Mouse (Mus musculus): Measurements from ENCODE around the gene Plk5. TPM values are rescaled to one million over a fixed set of nuclear protein-coding genes. Genes with fewer than 3 reads are reported as not detected.

Plk5 gene
- polyA plus RNA-seq, 1 experiment from 2014 or later, result 0.71 TPM

DNA sequence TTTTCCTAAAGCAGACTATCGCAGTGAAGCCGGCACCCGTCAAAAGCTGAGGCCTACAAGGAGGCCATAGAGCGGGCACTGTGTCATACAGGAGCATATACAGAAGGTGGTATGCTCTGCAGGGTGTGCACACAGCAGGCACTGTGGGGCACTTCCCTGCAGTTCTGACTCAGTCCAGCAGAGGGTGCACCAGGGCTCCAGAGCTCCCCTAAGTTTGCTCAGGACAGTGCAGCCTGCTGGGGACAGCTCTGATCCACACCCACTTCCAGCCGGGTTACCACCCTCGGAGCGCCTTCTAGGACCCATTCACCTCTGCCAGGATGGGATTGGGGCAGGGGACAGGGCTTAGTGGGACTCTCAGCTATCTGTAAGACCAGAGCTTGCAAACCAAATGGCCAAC is 6.0 kb upstream of the Plk5 start:
- Histone ChIP-seq H3K4me3 (peak overlapping the region; percentile 2; the same call in 1 of the 2 replicates), H3K9me3 (no peaks in the 10 kb centered on the region), H3K36me3 (replicated peaks) (no peaks in the 10 kb centered on the region), H3K4me1 (peaks cover 28% of the 10 kb centered on the region), H3K27ac (no peak overlapping the region), H3K27me3 (ENCODE audit: poor library complexity, severe bottlenecking) (peaks cover 100% of the 10 kb centered on the region)
- peak; percentile 83 for DNase-seq (ENCODE audit: extremely low spot score, low spot score)
- 2% methylated on average over 7 of the region's 7 CpGs for WGBS

GRCm38 (mm10) chr10:80351896-80352295 is 4.4 kb upstream of the Plk5 start:
- peaks cover 100% of the 10 kb centered on the region for H3K27me3 ChIP-seq (ENCODE audit: poor library complexity, severe bottlenecking)
- 20% methylated on average over 11 of the region's 11 CpGs for WGBS
- H3K36me3 ChIP-seq (replicated peaks), result no peaks in the 10 kb centered on the region
- no peak overlapping the region for H3K27ac ChIP-seq
- no peaks in the 10 kb centered on the region for H3K9me3 ChIP-seq
- no peak for DNase-seq (ENCODE audit: extremely low spot score, low spot score)
- no peak overlapping the region for H3K4me3 ChIP-seq
- peaks cover 42% of the 10 kb centered on the region for H3K4me1 ChIP-seq

DNA sequence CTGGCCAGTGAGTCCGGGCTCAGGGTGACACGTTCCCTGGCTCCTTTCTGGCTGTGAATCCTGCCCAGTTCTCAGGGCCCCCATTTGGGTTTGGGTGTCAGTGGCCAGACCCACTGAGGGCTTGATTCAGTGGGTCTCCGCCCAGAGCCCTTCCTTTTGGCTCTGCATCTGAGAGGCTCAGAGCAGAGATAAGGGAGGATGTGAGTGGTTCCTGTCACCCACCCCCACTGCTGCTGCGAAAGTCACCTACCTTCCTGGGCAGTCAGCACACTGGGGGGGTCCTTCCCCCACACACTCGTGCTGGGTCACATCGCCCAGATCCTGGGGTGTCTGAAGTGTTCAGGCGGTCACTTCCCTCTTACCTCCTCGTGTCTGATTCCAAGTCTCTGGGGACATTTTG is 3.5 kb upstream of the Plk5 start:
- Histone ChIP-seq H3K4me3 (no peak overlapping the region), H3K36me3 (replicated peaks) (no peaks in the 10 kb centered on the region), H3K9me3 (no peaks in the 10 kb centered on the region), H3K27ac (no peak overlapping the region), H3K27me3 (ENCODE audit: poor library complexity, severe bottlenecking) (peaks cover 100% of the 10 kb centered on the region), H3K4me1 (peaks cover 45% of the 10 kb centered on the region)
- WGBS, result 73% methylated on average over 8 of the region's 8 CpGs
- DNase-seq (ENCODE audit: extremely low spot score, low spot score), result no peak

DNA sequence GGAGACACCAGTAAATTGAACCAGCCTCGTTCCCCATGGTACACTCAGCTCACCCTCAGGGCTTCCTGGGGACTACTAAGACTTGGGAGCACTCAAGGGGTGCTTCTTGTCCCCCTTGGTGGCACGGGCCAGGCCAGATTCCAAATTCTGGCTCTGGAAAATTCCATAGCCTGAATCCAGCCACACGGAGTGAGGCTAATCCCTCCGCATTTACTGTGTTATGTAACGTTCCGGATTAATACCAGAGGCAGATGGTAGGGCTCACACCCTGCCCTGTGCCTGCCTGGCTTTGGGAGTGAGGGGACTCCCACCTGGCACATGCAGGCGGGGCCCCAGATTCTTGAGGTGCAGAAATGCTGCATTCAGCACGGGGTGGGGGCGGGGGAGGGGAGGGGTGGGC is 828 bp upstream of the Plk5 start:
- Histone ChIP-seq H3K36me3 (replicated peaks) (no peaks in the 10 kb centered on the region), H3K9me3 (no peaks in the 10 kb centered on the region), H3K4me3 (no peak overlapping the region), H3K27me3 (ENCODE audit: poor library complexity, severe bottlenecking) (peaks cover 100% of the 10 kb centered on the region), H3K27ac (no peak overlapping the region), H3K4me1 (peaks cover 32% of the 10 kb centered on the region)
- 6% methylated on average over 9 of the region's 9 CpGs for WGBS
- no peak for DNase-seq (ENCODE audit: extremely low spot score, low spot score)

GRCm38 (mm10) chr10:80356737-80357136 is 478 bp downstream of the Plk5 start:
- H3K9me3 ChIP-seq, result no peaks in the 10 kb centered on the region
- H3K27me3 ChIP-seq (ENCODE audit: poor library complexity, severe bottlenecking), result peaks cover 100% of the 10 kb centered on the region
- H3K4me3 ChIP-seq, result peak overlapping the region; percentile 49
- no peak for DNase-seq (ENCODE audit: extremely low spot score, low spot score)
- peaks cover 32% of the 10 kb centered on the region for H3K4me1 ChIP-seq
- H3K36me3 ChIP-seq (replicated peaks), result no peaks in the 10 kb centered on the region
- no peak overlapping the region for H3K27ac ChIP-seq
- 1% methylated on average over 34 of the region's 34 CpGs for WGBS

- Histone ChIP-seq H3K4me1 (peaks cover 32% of the 10 kb centered on the region), H3K9me3 (no peaks in the 10 kb centered on the region), H3K36me3 (replicated peaks) (no peaks in the 10 kb centered on the region), H3K27ac (no peak overlapping the region), H3K27me3 (ENCODE audit: poor library complexity, severe bottlenecking) (peaks cover 98% of the 10 kb centered on the region), H3K4me3 (peak overlapping the region; percentile 37; the same call in 1 of the 2 replicates)
- 30% methylated on average over 7 of the region's 7 CpGs for WGBS
- no peak for DNase-seq (ENCODE audit: extremely low spot score, low spot score)
Measured at GRCm38 (mm10) chr10:80357336-80357735, 1.1 kb downstream of the Plk5 start.

DNA sequence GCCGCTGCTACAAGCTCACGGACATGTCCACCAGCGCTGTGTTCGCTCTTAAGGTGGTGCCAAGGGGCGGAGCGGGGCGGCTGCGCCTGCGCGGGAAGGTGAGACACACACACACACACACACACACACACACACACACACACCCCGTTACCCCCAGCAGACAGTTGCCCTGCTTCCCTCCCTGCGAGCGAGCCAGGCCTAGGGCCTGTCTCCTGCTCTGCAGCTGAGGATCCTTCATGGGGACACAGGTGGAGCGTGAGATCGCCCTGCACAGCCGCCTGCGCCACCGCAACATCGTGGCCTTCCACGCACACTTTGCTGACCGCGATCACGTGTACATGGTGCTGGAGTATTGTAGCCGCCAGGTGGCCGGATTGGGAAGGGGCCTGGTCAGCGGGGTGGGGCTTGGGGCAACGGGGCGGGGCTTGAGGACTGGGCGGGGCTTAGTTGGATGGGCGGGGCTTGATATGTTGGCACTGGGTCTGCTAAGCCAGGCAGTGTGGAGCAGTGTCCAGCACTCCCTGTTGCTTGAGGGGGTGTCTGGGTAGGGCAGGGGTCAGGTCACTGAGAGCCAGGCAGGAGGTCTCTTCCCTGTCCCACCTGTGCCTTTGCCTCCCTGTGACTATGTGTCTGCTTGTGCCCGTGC is 1.9 kb downstream of the Plk5 start:
- no peak for DNase-seq (ENCODE audit: extremely low spot score, low spot score)
- 9% methylated on average over 30 of the region's 31 CpGs for WGBS
- H3K4me3 ChIP-seq, result peak overlapping the region; percentile 37
- peaks cover 32% of the 10 kb centered on the region for H3K4me1 ChIP-seq
- H3K36me3 ChIP-seq (replicated peaks), result no peaks in the 10 kb centered on the region
- H3K9me3 ChIP-seq, result no peaks in the 10 kb centered on the region
- peaks cover 98% of the 10 kb centered on the region for H3K27me3 ChIP-seq (ENCODE audit: poor library complexity, severe bottlenecking)
- no peak overlapping the region for H3K27ac ChIP-seq

DNA sequence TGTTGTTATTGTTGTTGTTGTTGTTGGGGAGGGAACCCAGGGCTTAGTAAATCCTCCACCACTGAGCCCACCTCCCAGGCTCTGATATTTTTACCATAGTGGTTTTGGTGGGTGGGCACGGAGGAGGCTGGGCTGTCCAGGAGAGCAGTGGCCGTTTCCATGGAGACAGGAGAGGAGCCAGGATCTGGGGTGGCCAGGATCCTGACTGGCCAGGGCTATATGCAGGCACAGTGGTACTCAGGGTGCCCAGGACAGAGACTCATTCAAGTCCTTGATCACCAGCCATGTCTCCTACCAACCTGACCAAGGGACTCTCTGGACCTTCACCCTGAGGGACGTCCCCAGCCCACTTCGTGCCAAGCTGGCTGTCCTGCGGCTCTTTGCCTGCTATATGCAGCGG is 7.5 kb downstream of the Plk5 start:
- Histone ChIP-seq H3K4me3 (0 out of 2 replicates have a peak overlapping the region, but pooled peaks have one; percentile 3), H3K9me3 (0 out of 2 replicates have a peak, but pooled peaks cover 5% of the 10 kb centered on the region), H3K27me3 (ENCODE audit: poor library complexity, severe bottlenecking) (peaks cover 83% of the 10 kb centered on the region), H3K4me1 (peaks cover 9% of the 10 kb centered on the region), H3K36me3 (replicated peaks) (no peaks in the 10 kb centered on the region), H3K27ac (no peak overlapping the region)
- WGBS, result 45% methylated on average over 6 of the region's 6 CpGs
- DNase-seq (ENCODE audit: extremely low spot score, low spot score), result no peak

- H3K27ac ChIP-seq, result no peak overlapping the region
- H3K27me3 ChIP-seq (ENCODE audit: poor library complexity, severe bottlenecking), result peaks cover 62% of the 10 kb centered on the region
- H3K4me3 ChIP-seq, result no peak overlapping the region
- no peak for DNase-seq (ENCODE audit: extremely low spot score, low spot score)
- H3K36me3 ChIP-seq (replicated peaks), result no peaks in the 10 kb centered on the region
- H3K4me1 ChIP-seq, result peaks cover 9% of the 10 kb centered on the region
- 0 out of 2 replicates have a peak, but pooled peaks cover 5% of the 10 kb centered on the region for H3K9me3 ChIP-seq
- WGBS, result 73% methylated on average over 6 of the region's 6 CpGs
Measured at GRCm38 (mm10) chr10:80365736-80366135, 9.5 kb downstream of the Plk5 start.

DNA sequence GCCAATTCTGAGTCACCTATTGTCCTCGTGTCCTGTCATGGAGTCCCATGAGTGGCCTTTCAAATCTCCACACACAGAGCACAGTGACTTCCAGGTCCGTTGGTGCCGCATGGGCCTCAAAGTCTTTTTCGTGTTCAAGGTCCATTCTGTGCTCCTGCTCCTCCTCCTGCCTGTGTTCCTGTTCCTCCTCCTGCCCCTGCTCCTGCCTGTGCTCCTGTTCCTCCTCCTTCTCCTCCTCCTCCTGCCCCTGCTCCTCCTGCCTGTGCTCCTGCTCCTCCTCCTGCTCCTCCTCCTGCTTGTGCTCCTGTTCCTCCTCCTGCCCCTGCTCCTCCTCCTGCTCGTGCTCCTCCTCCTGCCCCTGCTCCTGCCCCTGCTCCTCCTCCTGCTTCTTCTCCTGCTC is 11.7 kb downstream of the Plk5 start:
- Histone ChIP-seq H3K4me3 (no peak overlapping the region), H3K36me3 (replicated peaks) (no peaks in the 10 kb centered on the region), H3K9me3 (0 out of 2 replicates have a peak, but pooled peaks cover 5% of the 10 kb centered on the region), H3K27ac (no peak overlapping the region), H3K4me1 (peaks cover 24% of the 10 kb centered on the region), H3K27me3 (ENCODE audit: poor library complexity, severe bottlenecking) (peaks cover 49% of the 10 kb centered on the region)
- 74% methylated on average over 5 of the region's 5 CpGs for WGBS
- no peak for DNase-seq (ENCODE audit: extremely low spot score, low spot score)

GRCm38 (mm10) chr10:80368392-80368791 is 12.1 kb downstream of the Plk5 start:
- H3K4me1 ChIP-seq, result peaks cover 24% of the 10 kb centered on the region
- H3K9me3 ChIP-seq, result 0 out of 2 replicates have a peak, but pooled peaks cover 5% of the 10 kb centered on the region
- 92% methylated on average over 6 of the region's 6 CpGs for WGBS
- no peak overlapping the region for H3K4me3 ChIP-seq
- H3K27ac ChIP-seq, result no peak overlapping the region
- DNase-seq (ENCODE audit: extremely low spot score, low spot score), result no peak
- peaks cover 49% of the 10 kb centered on the region for H3K27me3 ChIP-seq (ENCODE audit: poor library complexity, severe bottlenecking)
- no peaks in the 10 kb centered on the region for H3K36me3 ChIP-seq (replicated peaks)

DNA sequence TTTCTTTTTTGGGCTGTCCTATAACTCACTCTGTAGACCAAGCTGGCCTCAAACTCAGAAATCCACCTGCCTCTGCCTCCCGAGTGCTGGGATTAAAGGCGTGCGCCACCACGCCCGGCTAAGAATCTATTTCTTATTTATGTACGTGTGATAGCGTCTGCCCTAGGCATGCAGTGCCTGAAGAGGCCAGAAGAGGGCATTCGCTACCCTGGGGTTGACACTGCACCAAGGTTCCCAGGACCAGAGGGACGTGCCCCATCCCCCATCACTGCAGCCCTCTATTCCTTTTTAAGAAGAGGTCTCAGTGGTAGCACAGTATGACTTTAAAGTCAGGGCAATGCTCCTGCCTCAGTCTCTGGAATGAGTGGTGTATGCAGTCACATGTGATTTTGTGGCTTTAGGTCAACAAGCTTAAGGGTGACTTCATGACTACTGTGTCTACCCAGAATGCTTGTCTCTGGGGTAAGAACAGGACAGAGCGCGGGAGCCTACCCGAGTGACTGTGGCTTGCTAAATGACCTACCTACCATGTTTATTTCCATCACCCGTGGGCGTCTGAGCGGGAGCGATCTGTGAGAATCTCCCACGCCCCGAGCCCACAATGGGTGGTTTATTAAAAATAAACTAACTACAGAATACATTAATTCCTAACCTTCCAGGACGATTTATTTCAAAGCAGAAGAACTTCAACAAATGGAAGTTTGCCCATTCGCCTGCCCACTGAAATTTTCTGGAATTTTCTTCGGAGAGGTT is 13.9 kb downstream of the Plk5 start:
- Histone ChIP-seq H3K27ac (no peak overlapping the region), H3K36me3 (replicated peaks) (no peaks in the 10 kb centered on the region), H3K4me3 (no peak overlapping the region), H3K27me3 (ENCODE audit: poor library complexity, severe bottlenecking) (peaks cover 33% of the 10 kb centered on the region), H3K9me3 (0 out of 2 replicates have a peak, but pooled peaks cover 5% of the 10 kb centered on the region), H3K4me1 (peaks cover 15% of the 10 kb centered on the region)
- 82% methylated on average over 21 of the region's 21 CpGs for WGBS
- DNase-seq (ENCODE audit: extremely low spot score, low spot score), result no peak

- Histone ChIP-seq H3K27ac (peak overlapping the region; percentile 62), H3K4me3 (peak overlapping the region; percentile 37)
- 2% methylated on average over 12 of the region's 12 CpGs for WGBS
Measured at GRCm38 (mm10) chr10:80371411-80371966, 15.2 kb downstream of the Plk5 start.

More at GRCm38 (mm10) chr10:80371411-80371966, 15.2 kb downstream of the Plk5 start:
- Histone ChIP-seq H3K36me3 (replicated peaks) (no peaks in the 10 kb centered on the region), H3K4me1 (peaks cover 15% of the 10 kb centered on the region), H3K9me3 (0 out of 2 replicates have a peak, but pooled peaks cover 5% of the 10 kb centered on the region), H3K27me3 (ENCODE audit: poor library complexity, severe bottlenecking) (peaks cover 27% of the 10 kb centered on the region)
- DNase-seq (ENCODE audit: extremely low spot score, low spot score), result peak; percentile 65

Measured in forebrain, embryonic 10.5 days (tissue).